In the genomic region with DNA sequence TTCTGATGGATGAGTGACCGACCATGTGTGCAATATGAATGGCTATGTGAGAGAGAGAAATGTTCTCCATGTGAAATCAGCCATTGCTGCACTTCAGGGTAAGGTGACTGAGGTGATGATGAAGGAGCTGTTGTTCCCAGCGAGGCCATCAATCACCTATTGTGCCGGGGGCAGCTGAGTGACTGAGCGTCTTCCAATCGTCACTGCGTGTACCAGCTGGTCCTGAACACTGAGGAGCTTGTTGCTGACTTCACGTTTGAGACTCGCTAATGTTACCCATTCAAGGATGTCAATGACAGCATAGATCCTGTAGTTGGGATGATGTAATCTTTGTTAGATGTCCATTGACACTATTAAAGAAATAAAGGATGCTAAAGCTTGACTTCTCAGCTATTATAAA, we compare ENCODE assay signal across 12 mouse cellular contexts.
"Had no signal": no experiment of that assay in that cellular context is flagged by ENCODE, and none has a peak within 500 bp of the region (broad histone marks: within the 10 kb centered on the region; RNA-seq: fewer than 3 reads in every experiment).

No protein-coding gene starts in this region.

- H3K36me3 ChIP-seq: limb, embryonic 13.5 days; midbrain, embryonic 13.5 days; stomach, embryonic 15.5 days had no signal

- H3K27ac ChIP-seq: kidney, postnatal 0 days; layer of hippocampus, adult 2 months; limb, embryonic 13.5 days; liver, embryonic 14.5 days; midbrain, embryonic 13.5 days; stomach, embryonic 15.5 days had no signal

- DNase-seq: kidney, adult 9 months; kidney, postnatal 4 days; left cerebral cortex, postnatal 4 days; lung, adult 18-20 months; thymus, adult 2 months; thymus, postnatal 25 days had no signal

- H3K4me3 ChIP-seq: layer of hippocampus, adult 2 months; limb, embryonic 13.5 days; midbrain, embryonic 13.5 days; stomach, embryonic 15.5 days had no signal

- H3K4me2 ChIP-seq: limb, embryonic 13.5 days; midbrain, embryonic 13.5 days; stomach, embryonic 15.5 days had no signal

- H3K27me3 ChIP-seq: limb, embryonic 13.5 days; midbrain, embryonic 13.5 days; stomach, embryonic 15.5 days had no signal

- ATAC-seq: midbrain, embryonic 13.5 days had no signal

- H3K4me1 ChIP-seq: limb, embryonic 13.5 days; midbrain, embryonic 13.5 days; stomach, embryonic 15.5 days had no signal

- H3K9ac ChIP-seq: limb, embryonic 13.5 days; liver, embryonic 14.5 days; midbrain, embryonic 13.5 days; stomach, embryonic 15.5 days had no signal

- H3K9me3 ChIP-seq: limb, embryonic 13.5 days; midbrain, embryonic 13.5 days; stomach, embryonic 15.5 days had no signal
